Mouse (Mus musculus): ENCODE data around the gene Dusp22.

Gene Dusp22

GRCm38 (mm10) chr13:30716611-30717010 lies 56.8 kb downstream of the Dusp22 start:
- DNase-seq (ENCODE audit: low spot score), result no peak

DNA sequence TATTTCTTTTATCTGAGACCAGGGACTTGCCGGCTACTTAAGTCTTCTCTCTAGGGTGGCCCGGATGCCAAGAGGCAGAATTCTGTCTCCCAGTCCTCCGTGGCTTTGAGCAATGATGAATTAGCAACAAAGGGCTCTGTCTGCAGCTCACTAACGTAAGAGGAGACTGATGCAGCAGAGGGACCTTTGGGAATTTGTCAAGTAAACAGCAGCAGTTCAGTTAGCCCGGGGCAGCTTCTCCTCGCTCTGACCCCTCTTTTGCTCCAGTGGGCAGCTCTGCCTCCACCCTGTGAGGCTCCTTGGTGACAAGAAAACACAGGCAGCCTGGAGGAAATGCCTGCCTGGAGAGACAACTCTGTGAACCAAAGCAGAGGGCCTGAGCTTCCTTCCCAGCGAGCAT lies 62.8 kb downstream of the Dusp22 start:
- DNase-seq (ENCODE audit: low spot score), result no peak

DNA sequence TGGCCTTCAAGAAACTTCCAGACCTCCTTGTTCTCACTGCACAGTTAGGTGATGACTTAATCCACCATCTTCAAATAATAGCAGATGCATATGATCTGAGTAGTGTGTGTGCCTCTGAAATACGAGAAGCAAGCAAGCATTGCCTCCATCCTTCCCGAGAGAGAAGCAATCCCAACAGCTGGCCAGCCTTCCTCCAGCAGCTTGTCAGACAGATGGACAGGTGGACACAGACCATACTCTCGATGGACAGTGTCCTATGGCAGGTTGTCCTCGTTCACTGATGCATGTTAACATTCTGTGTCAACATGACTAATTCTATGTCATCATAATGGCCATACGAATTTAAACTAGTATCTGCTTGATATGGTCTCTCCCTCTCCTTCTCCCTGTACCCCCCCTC lies 63.5 kb downstream of the Dusp22 start:
- DNase-seq (ENCODE audit: low spot score), result no peak

DNA sequence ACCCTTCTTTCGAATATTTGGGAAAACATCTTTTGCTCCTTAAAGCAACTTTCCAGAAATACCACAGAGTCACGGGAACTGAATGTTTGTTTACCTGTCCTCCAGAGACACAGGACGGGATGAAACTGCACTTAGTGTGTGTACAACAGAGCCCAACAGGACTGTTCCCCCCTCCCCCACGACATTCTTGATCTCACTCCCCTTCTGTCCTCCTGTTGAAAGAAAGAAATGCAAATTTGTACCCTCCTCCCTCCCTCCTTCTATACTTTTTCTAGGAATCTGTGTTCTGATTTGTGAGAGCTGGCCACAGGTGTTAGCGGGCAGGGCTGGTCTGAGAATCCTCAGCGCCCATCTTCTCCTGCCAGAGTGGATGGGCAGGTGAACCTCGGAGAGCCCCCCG lies 64.1 kb downstream of the Dusp22 start:
- DNase-seq (ENCODE audit: low spot score), result no peak

DNA sequence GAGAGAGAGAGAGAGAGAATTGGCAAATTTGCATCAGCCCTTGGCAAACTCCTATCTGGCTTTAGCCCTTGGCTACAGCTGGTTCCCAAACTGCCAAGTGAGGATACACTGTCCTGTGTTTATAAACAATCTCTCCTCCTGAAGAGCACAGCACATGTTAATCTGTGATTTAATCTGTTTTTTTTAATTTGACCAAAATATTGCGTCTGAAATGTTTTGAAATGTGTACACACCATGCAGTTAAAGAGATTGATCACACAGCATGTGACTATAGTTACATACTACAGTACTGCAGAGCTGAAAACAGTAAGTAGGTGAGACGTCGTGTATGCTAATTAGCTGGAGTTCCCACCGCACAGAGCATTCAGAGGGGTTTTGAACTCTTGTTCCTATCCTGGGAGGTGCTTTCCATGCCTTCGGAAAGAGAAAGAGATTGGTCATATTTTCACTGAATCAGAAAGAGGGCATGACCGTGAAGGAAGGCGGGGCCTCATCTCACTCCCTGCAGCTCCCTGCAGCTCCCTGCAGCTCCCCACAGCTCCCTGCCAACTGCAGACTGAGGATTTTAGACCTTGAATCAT lies 65.0 kb downstream of the Dusp22 start:
- no peak for DNase-seq (ENCODE audit: low spot score)

DNA sequence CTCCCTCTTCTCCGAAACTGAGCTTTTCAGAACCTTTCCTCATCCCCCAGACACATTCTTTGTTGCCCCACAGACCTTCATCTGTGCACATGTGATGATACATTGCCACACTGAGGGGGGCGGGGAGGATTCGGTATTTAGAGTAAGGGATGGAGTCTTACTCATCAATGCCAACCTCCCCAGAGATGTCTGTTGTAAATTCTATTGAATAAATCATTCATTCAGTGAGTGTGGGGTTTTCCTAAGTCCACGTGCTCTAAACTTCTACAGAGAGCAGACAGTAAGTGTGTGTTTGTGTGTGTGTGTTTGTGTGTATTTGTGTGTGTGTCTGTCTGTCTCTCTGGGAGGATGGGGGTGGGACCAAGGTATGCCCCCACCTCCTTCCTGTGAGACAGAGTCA lies 67.1 kb downstream of the Dusp22 start:
- no peak for DNase-seq (ENCODE audit: low spot score)

- no peak for DNase-seq (ENCODE audit: low spot score)
These were observed 68.4 kb downstream of the Dusp22 start for GRCm38 (mm10) chr13:30728155-30728554.

- DNase-seq (ENCODE audit: low spot score), result no peak
These were observed 69.4 kb downstream of the Dusp22 start for GRCm38 (mm10) chr13:30729245-30729644.

GRCm38 (mm10) chr13:30730104-30730793 lies 70.5 kb downstream of the Dusp22 start:
- no peak for DNase-seq (ENCODE audit: low spot score)

DNA sequence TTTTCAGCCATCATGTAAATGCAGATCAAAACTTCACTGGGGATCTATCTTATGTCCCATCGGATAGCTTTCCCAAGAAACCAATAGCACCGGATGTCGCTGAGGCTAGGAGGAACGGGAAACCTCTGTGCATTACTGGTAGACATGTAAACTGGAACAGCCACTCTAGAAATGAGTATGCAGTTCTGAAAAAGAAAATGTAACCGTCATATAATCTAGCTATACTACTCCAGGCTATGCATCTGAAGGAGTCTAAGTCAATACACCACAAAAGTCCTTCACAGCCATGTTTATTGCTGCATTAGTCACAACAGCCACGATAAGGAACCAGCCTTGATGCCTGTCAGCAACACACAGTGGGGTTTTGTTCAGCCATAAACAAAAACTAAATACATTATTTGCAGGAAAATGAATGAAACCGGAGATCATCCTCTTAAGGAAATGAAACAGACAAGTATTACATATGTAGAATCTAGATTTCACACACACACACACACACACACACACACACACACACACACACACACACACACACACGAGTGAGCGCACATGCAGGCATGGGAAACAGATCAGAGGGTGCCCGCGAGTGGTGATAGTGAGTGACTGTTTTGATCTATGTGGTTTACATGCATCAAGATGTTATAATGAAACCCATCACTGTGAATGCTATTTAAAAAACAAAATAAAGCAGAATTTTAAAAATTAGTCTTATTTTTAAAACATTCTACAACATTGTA lies 73.1 kb downstream of the Dusp22 start:
- DNase-seq (ENCODE audit: low spot score), result no peak

- no peak for DNase-seq (ENCODE audit: low spot score)
These were observed 76.9 kb downstream of the Dusp22 start for GRCm38 (mm10) chr13:30736721-30737120.

DNA sequence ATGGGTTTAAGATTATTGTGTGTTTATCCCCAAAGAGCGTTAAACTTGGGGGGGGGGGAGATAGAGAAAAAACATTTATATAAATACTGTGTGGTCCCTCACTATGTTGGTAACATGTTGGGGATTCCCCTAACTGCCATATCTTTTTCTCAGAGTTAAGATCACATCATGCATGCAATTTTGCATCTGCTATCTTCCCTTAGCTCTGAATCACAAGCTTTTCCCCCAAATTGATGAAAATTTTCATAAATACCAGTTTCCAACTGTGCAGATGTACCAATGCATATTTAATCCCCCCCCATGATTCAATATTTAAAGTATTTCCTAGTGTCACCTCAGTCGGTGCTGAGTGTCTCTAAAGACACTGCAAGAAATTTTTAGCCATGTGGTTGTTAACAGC lies 77.5 kb downstream of the Dusp22 start:
- no peak for DNase-seq (ENCODE audit: low spot score)

GRCm38 (mm10) chr13:30738310-30738840 lies 78.6 kb downstream of the Dusp22 start:
- DNase-seq (ENCODE audit: low spot score), result no peak

GRCm38 (mm10) chr13:30741172-30741571 lies 81.4 kb downstream of the Dusp22 start:
- no peak for DNase-seq (ENCODE audit: low spot score)

- no peak for DNase-seq (ENCODE audit: low spot score)
These were observed 82.7 kb downstream of the Dusp22 start for GRCm38 (mm10) chr13:30742411-30742970.

- DNase-seq (ENCODE audit: low spot score), result no peak
These were observed 85.3 kb downstream of the Dusp22 start for GRCm38 (mm10) chr13:30745121-30745520.

- DNase-seq (ENCODE audit: low spot score), result no peak
These were observed 87.3 kb downstream of the Dusp22 start for GRCm38 (mm10) chr13:30747068-30747467.

DNA sequence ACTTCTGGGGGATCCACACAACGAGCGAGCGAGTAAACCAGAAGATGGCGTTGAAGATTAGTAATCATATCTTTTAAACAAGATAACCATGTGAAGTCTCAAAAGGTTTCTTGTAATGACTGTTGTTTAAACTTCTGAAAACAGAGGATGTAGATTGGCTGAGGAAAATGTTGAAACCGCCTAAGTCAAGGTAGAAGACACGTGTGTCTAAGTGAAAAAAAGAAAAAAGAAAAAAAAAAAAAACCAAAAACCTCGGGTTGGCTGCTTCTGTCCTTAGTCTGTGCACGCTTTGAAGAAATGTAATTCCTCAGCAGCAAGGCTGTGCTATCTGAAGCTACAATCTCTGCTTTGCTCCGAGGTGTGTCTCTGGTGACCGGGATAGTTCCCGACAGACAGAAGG lies 87.7 kb downstream of the Dusp22 start:
- DNase-seq (ENCODE audit: low spot score), result no peak

DNA sequence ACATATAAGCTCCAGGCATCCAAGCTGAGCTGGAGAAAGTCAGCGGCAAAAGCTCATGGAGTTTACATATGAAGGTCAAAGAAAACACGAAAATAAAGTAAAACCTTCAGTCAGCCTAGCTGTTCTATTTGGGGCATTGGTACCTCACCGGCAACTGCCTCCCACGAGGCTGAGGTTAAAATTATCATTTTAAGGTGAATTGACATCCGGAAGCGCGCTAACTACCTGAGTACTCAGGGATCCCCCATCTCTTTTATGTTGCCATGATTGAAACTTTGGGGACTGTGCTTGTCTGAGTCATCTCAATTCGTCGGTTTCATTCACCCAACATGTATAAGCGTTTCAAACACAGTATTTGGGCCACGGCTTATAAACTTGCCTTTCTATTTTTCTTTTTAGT lies 88.5 kb downstream of the Dusp22 start:
- no peak for DNase-seq (ENCODE audit: low spot score)

- DNase-seq (ENCODE audit: low spot score), result no peak
These were observed 89.3 kb downstream of the Dusp22 start, which contains the start of gene Irf4 for GRCm38 (mm10) chr13:30749021-30749556. TSS of gene Irf4 (plus strand) at chr13:30749226.

DNA sequence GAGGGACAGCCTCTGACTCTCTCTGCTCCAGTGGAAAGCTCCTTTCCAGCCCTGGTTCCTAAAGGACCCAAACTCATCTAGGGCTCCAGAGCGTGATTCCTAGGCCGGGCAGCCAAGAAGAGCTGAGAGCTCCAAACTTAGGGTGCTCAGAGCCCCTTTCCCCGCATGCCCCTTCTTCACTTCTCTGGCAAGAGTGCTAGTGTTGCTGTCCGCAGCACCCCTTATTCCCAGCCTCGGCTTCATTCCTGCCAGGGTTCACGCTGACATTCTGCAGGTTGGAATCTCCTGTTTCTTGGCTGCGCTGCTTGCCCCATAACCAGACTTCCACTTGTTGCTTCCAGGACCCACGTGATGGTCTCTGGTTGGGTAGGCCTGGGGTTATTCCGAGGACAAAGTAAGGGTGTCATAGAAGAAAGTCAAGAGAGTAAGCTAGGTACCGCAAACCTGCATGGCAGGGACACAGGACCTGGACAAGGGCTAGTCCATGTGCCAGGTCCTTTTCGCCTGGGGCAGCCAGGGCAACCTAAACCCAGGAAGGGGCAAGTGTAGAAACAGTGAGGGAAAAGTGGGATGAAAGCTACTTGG lies 89.8 kb downstream of the Dusp22 start:
- no peak for DNase-seq (ENCODE audit: low spot score)
